ENCODE assay signal across 19 mouse cellular contexts in genomic region chr6:148397270-148397669, GRCm38 (mm10). TPM values are rescaled to one million over a fixed set of nuclear protein-coding genes. Genes with fewer than 3 reads are reported as not detected.
DNase-seq lines count a peak whose midpoint lies in the region; ATAC-seq and TF ChIP-seq lines count a peak whose summit lies in the region.
"Had no signal": no experiment of that assay in that cellular context is flagged by ENCODE, and none has a peak within 500 bp of the region (broad histone marks: within the 10 kb centered on the region; RNA-seq: fewer than 3 reads in every experiment).

No protein-coding gene starts in this region.

- ATAC-seq in midbrain, embryonic 14.5 days (ENCODE audit: low FRiP score, low TSS enrichment) = no peak
- ATAC-seq: activated CD4-positive, CD25-positive, alpha-beta regulatory T cell, adult 4 months; forebrain, embryonic 14.5 days; hindbrain, postnatal 0 days; Patski had no signal

- TF ChIP-seq CTCF in heart, adult 2 months (IDR thresholded peaks at IDR 0.05) = no peak

- H3K4me3 ChIP-seq in heart, adult 2 months = no peak overlapping the region
- H3K4me3 ChIP-seq in midbrain, embryonic 14.5 days (replicated peaks; ENCODE audit: low read depth, low read length) = no peak overlapping the region
- H3K4me3 ChIP-seq: embryonic facial prominence, embryonic 10.5 days; heart, embryonic 10.5 days; hindbrain, embryonic 13.5 days had no signal

- no peaks in the 10 kb centered on the region for H3K9me3 ChIP-seq in midbrain, embryonic 14.5 days (ENCODE audit: control insufficient read depth, low read length)
- H3K9me3 ChIP-seq: embryonic facial prominence, embryonic 10.5 days; heart, embryonic 10.5 days; hindbrain, embryonic 13.5 days had no signal

- no peaks in the 10 kb centered on the region for H3K27me3 ChIP-seq in heart, adult 2 months (ENCODE audit: control insufficient read depth, insufficient read depth, low read length)
- H3K27me3 ChIP-seq in midbrain, embryonic 14.5 days (ENCODE audit: control insufficient read depth, insufficient read depth, low read length) = no peaks in the 10 kb centered on the region
- H3K27me3 ChIP-seq: CH12.LX; hindbrain, embryonic 13.5 days; Patski had no signal

- peaks cover 43% of the 10 kb centered on the region for H3K4me1 ChIP-seq in heart, adult 2 months (ENCODE audit: control insufficient read depth, insufficient read depth, low read length)
- H3K4me1 ChIP-seq in midbrain, embryonic 14.5 days (ENCODE audit: control insufficient read depth, insufficient read depth, low read length) = peaks cover 7% of the 10 kb centered on the region

- peaks cover 59% of the 10 kb centered on the region for H3K36me3 ChIP-seq in heart, adult 2 months (ENCODE audit: control insufficient read depth, insufficient read depth, low read length)
- H3K36me3 ChIP-seq in midbrain, embryonic 14.5 days (ENCODE audit: control insufficient read depth, insufficient read depth, low read length) = no peaks in the 10 kb centered on the region
- H3K36me3 ChIP-seq: embryonic facial prominence, embryonic 10.5 days; heart, embryonic 10.5 days; hindbrain, embryonic 13.5 days had no signal

- no peak overlapping the region for H3K9ac ChIP-seq in heart, adult 2 months (ENCODE audit: low read depth, low read length)
- no peak overlapping the region for H3K9ac ChIP-seq in midbrain, embryonic 14.5 days (replicated peaks; ENCODE audit: low read length)
- H3K9ac ChIP-seq: hindbrain, embryonic 13.5 days had no signal

- DNase-seq in adrenal gland, adult 8-10 months = peak; percentile 57
- no peak for DNase-seq in adrenal gland, postnatal 25 days
- DNase-seq in heart, adult 2 months = no peak
- DNase-seq in heart, postnatal 4 days = no peak
- peak; percentile 29 to 48 for DNase-seq in adrenal gland, postnatal 36 days
- DNase-seq in midbrain, embryonic 14.5 days = no peak
- DNase-seq: cerebellum, adult 2 months; cerebellum, postnatal 10 days; gastrocnemius, postnatal 10 days; heart, postnatal 10 days; kidney, adult 11 months had no signal

- intact Hi-C loops in heart, adult 2 months (cut with DNase I) = no loop called here

- peak overlapping the region; percentile 82; the same call in 1 of the 2 replicates for H3K27ac ChIP-seq in heart, adult 2 months
- no peak overlapping the region for H3K27ac ChIP-seq in midbrain, embryonic 14.5 days (replicated peaks; ENCODE audit: low read depth, low read length)
- H3K27ac ChIP-seq: embryonic facial prominence, embryonic 10.5 days; heart, embryonic 10.5 days; hindbrain, embryonic 13.5 days; hindbrain, postnatal 0 days had no signal

- H3K79me2 ChIP-seq in heart, adult 2 months (replicated peaks; ENCODE audit: control insufficient read depth, insufficient read depth, low read length) = 0 out of 2 replicates have a peak, but pooled peaks cover 1% of the 10 kb centered on the region

- no peak for TF ChIP-seq POLR2A in heart, adult 2 months (IDR thresholded peaks at IDR 0.05; ENCODE audit: insufficient read depth, low read depth, low read length)

- H3K4me2 ChIP-seq in midbrain, embryonic 14.5 days (ENCODE audit: low read length) = no peak overlapping the region
- H3K4me2 ChIP-seq: hindbrain, embryonic 13.5 days had no signal

- 97% methylated on average over 5 of the region's 5 CpGs for WGBS in heart, adult 2 months
- 74% methylated on average over 5 of the region's 5 CpGs for WGBS in midbrain, embryonic 14.5 days

- no peak for TF ChIP-seq EP300 in heart, adult 2 months (IDR thresholded peaks at IDR 0.05; ENCODE audit: insufficient read depth, low read depth, low read length)

RNA-seq across cellular contexts. Expression of gene Tmtc1, which starts 46.9 kb away (rescaled TPM):
- 10 to 100 TPM; 18.5 to 22.4 (median 20.8) TPM for total RNA-seq in adrenal gland, adult 8-10 months (2022)
- total RNA-seq in adrenal gland, postnatal 25 days (2021) = 11.6 and 13.1 TPM in 2 replicates
- total RNA-seq in heart, adult 2 months (2021) = 100 to 1,000 TPM in 1 of 2 experiments, 10 to 100 TPM in 1; 89.4 to 131 TPM
- 46.3 and 86.1 TPM in 2 replicates for polyA plus RNA-seq in heart, adult 2 months (2012; rRNA removed)
- total RNA-seq in heart, postnatal 4 days (2021) = 10 to 100 TPM; 18.7 to 24.0 TPM
- total RNA-seq in adrenal gland, postnatal 36 days (2021) = 10 to 100 TPM; 12.0 to 13.8 TPM
- polyA plus RNA-seq in midbrain, embryonic 14.5 days (2014; fragmentation: Nextera tagmentation; extraction: Ambion mirVana) = 2.4 and 3.1 TPM in 2 replicates

Comparison
In these comparisons a context has a peak if more than half of its experiments do, and no peak if none do; other contexts are left out.
1. DNase-seq: peak in adrenal gland, adult 8-10 months (single experiment) and adrenal gland, postnatal 36 days (2 of 2); none in adrenal gland, postnatal 25 days (single experiment), heart, adult 2 months (0 of 2), heart, postnatal 4 days (single experiment) and midbrain, embryonic 14.5 days (single experiment).